Mouse (Mus musculus) lung, postnatal 0 days (tissue): Measurements from ENCODE around the gene Camp. TPM values are rescaled to one million over a fixed set of nuclear protein-coding genes. Genes with fewer than 3 reads are reported as not detected.

Experiments used
- ATAC-seq: fragments of 200-750 bp; cut with Nextera tagmentation; 2 replicates; pipeline ENCODE4 v1.8.0; 2017; ENCODE audit warnings: moderate library complexity
- DNase-seq: peaks from one replicate; pipeline ENCODE4 v3.0.0-alpha.2; 2016; ENCODE audit warnings: low spot score
- H3K27ac ChIP-seq: fragments of 300-500 bp; sonication (generic); 2 replicates; pipeline ENCODE4 v1.5.1; 2014; ENCODE audit warnings: antibody characterized with exemption, mild to moderate bottlenecking, low read length, mixed read lengths
- H3K27me3 ChIP-seq: fragments of 300-500 bp; sonication (generic); replicated peaks from 2 replicates; pipeline ENCODE4 v1.6.1; 2014; ENCODE audit warnings: low read length, mixed read lengths; ENCODE audit not compliant: insufficient read depth
- H3K36me3 ChIP-seq: fragments of 300-500 bp; sonication (generic); 2 replicates; pipeline ENCODE4 v1.6.1; 2014; ENCODE audit warnings: low read length, mixed read lengths; ENCODE audit not compliant: insufficient read depth
- H3K4me1 ChIP-seq: fragments of 300-500 bp; sonication (generic); 2 replicates; pipeline ENCODE4 v1.6.1; 2014; ENCODE audit warnings: antibody characterized with exemption, low read depth, low read length, mixed read lengths; ENCODE audit not compliant: insufficient read depth
- H3K4me2 ChIP-seq: fragments of 300-500 bp; sonication (generic); replicated peaks from 2 replicates; pipeline ENCODE4 v1.6.1; 2014; ENCODE audit warnings: low read depth, mild to moderate bottlenecking, low read length, moderate library complexity, mixed read lengths
- H3K4me3 ChIP-seq: fragments of 300-500 bp; sonication (generic); 2 replicates; pipeline ENCODE4 v1.5.1; 2014; ENCODE audit warnings: low read depth, low read length
- H3K9ac ChIP-seq: fragments of 300-500 bp; sonication (generic); replicated peaks from 2 replicates; pipeline ENCODE4 v1.6.1; 2014; ENCODE audit warnings: low read depth, mild to moderate bottlenecking
- H3K9me3 ChIP-seq: fragments of 300-500 bp; sonication (generic); 2 replicates; pipeline ENCODE4 v1.6.1; 2016; ENCODE audit warnings: low read length, mixed read lengths
- CTCF ChIP-seq: IDR thresholded peaks from 2 replicates; pipeline ENCODE4 v1.5.1; 2016; ENCODE audit warnings: antibody characterized with exemption, mild to moderate bottlenecking
- EP300 ChIP-seq: IDR thresholded peaks from 2 replicates; pipeline ENCODE4 v1.6.1; 2016; ENCODE audit warnings: antibody characterized with exemption, mild to moderate bottlenecking, control low read depth
- whole genome bisulfite sequencing: fragments of 180-500 bp; shearing (Covaris S2); extraction: QIAGEN DNeasy Blood & Tissue Kit; methylation state at CpG from one replicate; pipeline ENCODE4 v1.1.7; 2014; 5-methylcytosine and 5-hydroxymethylcytosine counted together
- polyA plus RNA-seq: library from polyadenylated mRNA; unstranded; fragments of >200 nt; fragmentation: Nextera tagmentation; extraction: Ambion mirVana; gene quantifications from 2 replicates; pipeline ENCODE4 v1.2.1, GENCODE M21; 2015

Camp gene
- polyA plus RNA-seq, 1 experiment from 2014 or later = 10.3 TPM

GRCm38 (mm10) chr9:109826181-109826580 lies 23.2 kb downstream of the Camp start:
- Histone ChIP-seq H3K9me3 (no peaks in the 10 kb centered on the region), H3K27me3 (no peaks in the 10 kb centered on the region), H3K4me3 (no peak overlapping the region), H3K4me1 (no peaks in the 10 kb centered on the region), H3K4me2 (no peak overlapping the region), H3K9ac (no peak overlapping the region), H3K27ac (no peak overlapping the region), H3K36me3 (no peaks in the 10 kb centered on the region)
- ATAC-seq (no peak), DNase-seq (no peak)
- TF ChIP-seq CTCF (no peak), EP300 (no peak)
- 62% methylated on average over 5 of the region's 5 CpGs for WGBS

- no peaks in the 10 kb centered on the region for H3K9me3 ChIP-seq
- no peak overlapping the region for H3K4me3 ChIP-seq
- no peaks in the 10 kb centered on the region for H3K27me3 ChIP-seq
- H3K4me2 ChIP-seq = no peak overlapping the region
- WGBS = 46% methylated on average over 4 of the region's 4 CpGs
- ATAC-seq = no peak
- H3K4me1 ChIP-seq = no peaks in the 10 kb centered on the region
- H3K27ac ChIP-seq = no peak overlapping the region
- H3K36me3 ChIP-seq = no peaks in the 10 kb centered on the region
- no peak overlapping the region for H3K9ac ChIP-seq
- DNase-seq = no peak
- TF ChIP-seq CTCF = no peak
- no peak for TF ChIP-seq EP300
Measured at GRCm38 (mm10) chr9:109825739-109826138, 23.7 kb downstream of the Camp start.

DNA sequence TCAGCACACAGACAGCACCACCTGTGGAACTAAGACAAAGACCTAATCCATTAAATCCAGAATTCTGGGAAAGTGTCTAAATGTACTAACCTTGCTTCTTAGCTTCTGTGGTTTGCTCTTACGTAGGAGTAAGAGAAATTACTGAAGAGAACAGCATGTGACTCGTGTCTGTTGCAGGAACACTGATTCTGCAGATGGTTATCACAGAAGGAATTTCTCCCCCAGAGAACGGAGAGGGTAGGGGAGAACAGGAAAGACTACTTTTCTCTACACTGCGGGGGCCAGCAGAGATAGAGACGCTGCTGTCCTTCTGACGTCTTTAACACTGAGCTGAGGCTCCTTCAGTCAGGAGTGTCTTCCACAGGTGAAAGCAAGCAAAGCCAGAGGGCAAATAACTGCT lies 33.1 kb downstream of the Camp start:
- Histone ChIP-seq H3K36me3 (no peaks in the 10 kb centered on the region), H3K9ac (no peak overlapping the region), H3K27ac (no peak overlapping the region), H3K4me1 (no peaks in the 10 kb centered on the region), H3K4me2 (no peak overlapping the region), H3K4me3 (no peak overlapping the region), H3K27me3 (no peaks in the 10 kb centered on the region), H3K9me3 (no peaks in the 10 kb centered on the region)
- TF ChIP-seq EP300 (no peak), CTCF (no peak)
- DNase-seq (no peak), ATAC-seq (no peak)
- 39% methylated on average over 6 of the region's 6 CpGs for whole genome bisulfite sequencing

GRCm38 (mm10) chr9:109813424-109813823 lies 36.0 kb downstream of the Camp start:
- H3K27ac ChIP-seq = no peak overlapping the region
- no peak overlapping the region for H3K4me2 ChIP-seq
- 45% methylated on average over 7 of the region's 7 CpGs for WGBS
- no peaks in the 10 kb centered on the region for H3K27me3 ChIP-seq
- no peak for TF ChIP-seq CTCF
- no peak for TF ChIP-seq EP300
- H3K9me3 ChIP-seq = no peaks in the 10 kb centered on the region
- no peak; the same call in 1 of the 2 replicates for ATAC-seq
- no peaks in the 10 kb centered on the region for H3K36me3 ChIP-seq
- peak; percentile 5 for DNase-seq
- H3K9ac ChIP-seq = no peak overlapping the region
- no peak overlapping the region for H3K4me3 ChIP-seq
- H3K4me1 ChIP-seq = no peaks in the 10 kb centered on the region

DNA sequence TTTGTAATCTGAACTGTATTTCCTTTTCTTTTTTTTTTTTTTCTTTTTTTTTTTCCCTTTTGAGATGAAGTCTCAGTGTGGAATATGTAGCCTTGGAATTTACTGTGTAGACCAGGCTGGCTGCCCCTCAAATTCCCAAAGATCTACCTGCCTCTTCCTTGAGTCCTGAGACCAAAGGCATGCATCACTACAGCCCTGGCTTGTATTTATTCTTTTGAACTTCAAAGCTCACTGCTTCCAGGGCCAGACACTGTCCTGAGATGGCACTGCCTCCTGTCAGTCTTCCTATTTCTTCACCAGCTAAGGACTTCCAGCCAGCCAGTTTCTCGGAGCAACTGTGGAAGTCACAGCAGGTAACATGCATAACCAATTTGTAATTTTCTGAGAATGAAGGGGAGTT lies 37.4 kb downstream of the Camp start, which contains the start of gene Spink8:
Spink8 (plus strand) TSS at position 301 of the 400 bp plus-strand sequence.
- H3K36me3 ChIP-seq = no peaks in the 10 kb centered on the region
- no peak within 1 kb of the TSS for H3K9ac ChIP-seq
- H3K27me3 ChIP-seq = no peaks in the 10 kb centered on the region
- WGBS = 74% methylated on average over 1 of the region's 1 CpGs
- H3K4me2 ChIP-seq = no peak within 1 kb of the TSS
- DNase-seq (no peak), ATAC-seq (no peak)
- TF ChIP-seq CTCF = no peak
- TF ChIP-seq EP300 = no peak
- H3K4me3 ChIP-seq = no peak within 1 kb of the TSS
- no peak within 1 kb of the TSS for H3K27ac ChIP-seq
- no peaks in the 10 kb centered on the region for H3K4me1 ChIP-seq
- no peaks in the 10 kb centered on the region for H3K9me3 ChIP-seq

DNA sequence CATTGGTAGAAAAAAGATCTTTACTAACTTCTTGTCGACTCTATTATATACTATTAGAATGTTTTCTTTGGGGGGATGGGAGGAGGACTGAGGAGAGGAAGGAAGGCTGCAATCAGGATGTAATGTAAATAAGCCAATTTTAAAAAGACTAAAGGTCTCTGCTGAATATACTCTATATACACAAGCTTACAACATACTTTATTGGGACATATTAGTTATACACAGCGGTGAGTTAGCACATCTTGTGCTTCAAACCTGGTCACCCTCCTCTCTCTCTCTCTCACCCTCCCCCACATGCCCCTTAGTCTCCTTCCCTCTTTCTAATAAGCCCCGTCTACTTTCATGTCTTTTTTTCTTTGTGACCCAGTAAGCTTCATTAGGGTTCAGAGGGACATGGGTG lies 41.5 kb downstream of the Camp start:
- H3K9ac ChIP-seq = no peak overlapping the region
- no peaks in the 10 kb centered on the region for H3K27me3 ChIP-seq
- no peak for TF ChIP-seq CTCF
- TF ChIP-seq EP300 = no peak
- H3K4me1 ChIP-seq = no peaks in the 10 kb centered on the region
- 25% methylated on average over 3 of the region's 3 CpGs for WGBS
- H3K9me3 ChIP-seq = no peaks in the 10 kb centered on the region
- no peak overlapping the region for H3K4me3 ChIP-seq
- no peaks in the 10 kb centered on the region for H3K36me3 ChIP-seq
- no peak overlapping the region for H3K27ac ChIP-seq
- DNase-seq (no peak), ATAC-seq (no peak)
- H3K4me2 ChIP-seq = no peak overlapping the region

GRCm38 (mm10) chr9:109806695-109807293 lies 42.6 kb downstream of the Camp start:
- no peaks in the 10 kb centered on the region for H3K27me3 ChIP-seq
- H3K9me3 ChIP-seq = no peaks in the 10 kb centered on the region
- no peaks in the 10 kb centered on the region for H3K36me3 ChIP-seq
- ATAC-seq (no peak), DNase-seq (no peak)
- no peak overlapping the region for H3K27ac ChIP-seq
- no peaks in the 10 kb centered on the region for H3K4me1 ChIP-seq
- no peak overlapping the region for H3K4me2 ChIP-seq
- no peak overlapping the region for H3K9ac ChIP-seq
- H3K4me3 ChIP-seq = no peak overlapping the region
- TF ChIP-seq CTCF (no peak), EP300 (no peak)
- 71% methylated on average over 2 of the region's 2 CpGs for WGBS
